Mouse (Mus musculus): Measurements from ENCODE around the gene Pcyt1a.

Pcyt1a gene

GRCm38 (mm10) chr16:32430474-32431046 lies at the start of gene Pcyt1a:
Gene Pcyt1a, plus strand, starts transcription at chr16:32430921.
- peak; percentile 94 for DNase-seq (ENCODE audit: extremely low spot score)

- no peak for DNase-seq (ENCODE audit: extremely low spot score)
These were observed 47.8 kb upstream of the Pcyt1a start for GRCm38 (mm10) chr16:32382901-32383300.

GRCm38 (mm10) chr16:32384885-32385284 lies 45.8 kb upstream of the Pcyt1a start:
- DNase-seq (ENCODE audit: extremely low spot score), result no peak

GRCm38 (mm10) chr16:32386826-32387225 lies 43.9 kb upstream of the Pcyt1a start:
- DNase-seq (ENCODE audit: extremely low spot score), result no peak

- DNase-seq (ENCODE audit: extremely low spot score), result no peak
These were observed 41.7 kb upstream of the Pcyt1a start for GRCm38 (mm10) chr16:32389049-32389448.

- no peak for DNase-seq (ENCODE audit: extremely low spot score)
These were observed 40.9 kb upstream of the Pcyt1a start for GRCm38 (mm10) chr16:32389841-32390240.

GRCm38 (mm10) chr16:32390882-32391281 lies 39.8 kb upstream of the Pcyt1a start:
- no peak for DNase-seq (ENCODE audit: extremely low spot score)

- no peak for DNase-seq (ENCODE audit: extremely low spot score)
These were observed 34.8 kb upstream of the Pcyt1a start for GRCm38 (mm10) chr16:32395679-32396540.

- DNase-seq (ENCODE audit: extremely low spot score), result no peak
These were observed 34.2 kb upstream of the Pcyt1a start for GRCm38 (mm10) chr16:32396541-32396835.

- DNase-seq (ENCODE audit: extremely low spot score), result no peak
These were observed 32.5 kb upstream of the Pcyt1a start for GRCm38 (mm10) chr16:32398206-32398605.

- DNase-seq (ENCODE audit: extremely low spot score), result no peak
These were observed 30.5 kb upstream of the Pcyt1a start, which contains the start of gene Tm4sf19 for GRCm38 (mm10) chr16:32400267-32400666. Gene Tm4sf19, plus strand, starts transcription at chr16:32400506.

GRCm38 (mm10) chr16:32401335-32401965 lies 29.3 kb upstream of the Pcyt1a start:
- DNase-seq (ENCODE audit: extremely low spot score), result no peak

GRCm38 (mm10) chr16:32402818-32403217 lies 27.9 kb upstream of the Pcyt1a start:
- no peak for DNase-seq (ENCODE audit: extremely low spot score)

- DNase-seq (ENCODE audit: extremely low spot score), result no peak
These were observed 25.0 kb upstream of the Pcyt1a start for GRCm38 (mm10) chr16:32405716-32406115.

GRCm38 (mm10) chr16:32406671-32407070 lies 24.1 kb upstream of the Pcyt1a start:
- DNase-seq (ENCODE audit: extremely low spot score), result no peak

GRCm38 (mm10) chr16:32407730-32408129 lies 23.0 kb upstream of the Pcyt1a start:
- DNase-seq (ENCODE audit: extremely low spot score), result no peak

GRCm38 (mm10) chr16:32417457-32417856 lies 13.3 kb upstream of the Pcyt1a start:
- no peak for DNase-seq (ENCODE audit: extremely low spot score)

- DNase-seq (ENCODE audit: extremely low spot score), result peak; percentile 92
These were observed 10.9 kb upstream of the Pcyt1a start, which contains the start of gene Tctex1d2 for GRCm38 (mm10) chr16:32419517-32420483. Gene Tctex1d2, plus strand, starts transcription at chr16:32419702.

- DNase-seq (ENCODE audit: extremely low spot score), result no peak
These were observed 3.2 kb upstream of the Pcyt1a start for GRCm38 (mm10) chr16:32427506-32427905.

- DNase-seq (ENCODE audit: extremely low spot score), result no peak
These were observed 398 bp downstream of the Pcyt1a start for GRCm38 (mm10) chr16:32431047-32431591.

GRCm38 (mm10) chr16:32431926-32432325 lies 1.2 kb downstream of the Pcyt1a start:
- DNase-seq (ENCODE audit: extremely low spot score), result no peak

All from embryo, embryonic 9.5 days (tissue).